Mouse (Mus musculus) hindbrain, embryonic 15.5 days (tissue): ENCODE data around the gene Thap12. TPM values are rescaled to one million over a fixed set of nuclear protein-coding genes. Genes with fewer than 3 reads are reported as not detected.

Experiments
- ATAC-seq: fragments of 200-750 bp; cut with Nextera tagmentation; 2 replicates; pipeline ENCODE4 v1.8.0; 2017; ENCODE audit warnings: low read depth, moderate number of reproducible peaks, moderate TSS enrichment; ENCODE audit not compliant: low FRiP score
- H3K27ac ChIP-seq: fragments of 300-500 bp; sonication (generic); replicated peaks from 2 replicates; pipeline ENCODE4 v1.5.1; 2015; ENCODE audit warnings: mild to moderate bottlenecking, inconsistent platforms
- H3K27me3 ChIP-seq: fragments of 300-500 bp; sonication (generic); 2 replicates; pipeline ENCODE4 v1.6.1; 2015; ENCODE audit warnings: control low read depth, inconsistent platforms
- H3K36me3 ChIP-seq: fragments of 300-500 bp; sonication (generic); 2 replicates; pipeline ENCODE4 v1.6.1; 2015; ENCODE audit warnings: control low read depth, inconsistent platforms
- H3K4me1 ChIP-seq: fragments of 300-500 bp; sonication (generic); replicated peaks from 2 replicates; pipeline ENCODE4 v1.6.1; 2015; ENCODE audit warnings: control low read depth, inconsistent platforms
- H3K4me2 ChIP-seq: fragments of 300-500 bp; sonication (generic); 2 replicates; pipeline ENCODE4 v1.6.1; 2015; ENCODE audit warnings: moderate library complexity, mild to moderate bottlenecking, inconsistent platforms
- H3K4me3 ChIP-seq: fragments of 300-500 bp; sonication (generic); 2 replicates; pipeline ENCODE4 v1.5.1; 2015; ENCODE audit warnings: mild to moderate bottlenecking, inconsistent platforms
- H3K9ac ChIP-seq: fragments of 300-500 bp; sonication (generic); 2 replicates; pipeline ENCODE4 v1.6.1; 2015; ENCODE audit warnings: inconsistent platforms
- H3K9me3 ChIP-seq: fragments of 300-500 bp; sonication (generic); 2 replicates; pipeline ENCODE4 v1.6.1; 2016; ENCODE audit warnings: control low read depth, inconsistent platforms
- WGBS: fragments of 180-500 bp; shearing (Covaris S2); methylation state at CpG from one replicate; pipeline ENCODE4 v1.1.7; 2015; 5-methylcytosine and 5-hydroxymethylcytosine counted together
- polyA plus RNA-seq: library from polyadenylated mRNA; unstranded; fragments of >200 nt; fragmentation: Nextera tagmentation; extraction: Ambion mirVana; gene quantifications from 2 replicates; pipeline ENCODE4 v1.2.1, GENCODE M21; 2015

The Thap12 gene
- polyA plus RNA-seq, 1 experiment from 2014 or later = 45.9 TPM

GRCm38 (mm10) chr7:98733958-98734357 is 31.1 kb downstream of the Thap12 start:
- Histone ChIP-seq H3K4me3 (no peak overlapping the region), H3K4me1 (peaks cover 21% of the 10 kb centered on the region), H3K27me3 (0 out of 2 replicates have a peak, but pooled peaks cover 3% of the 10 kb centered on the region), H3K9ac (no peak overlapping the region), H3K27ac (no peak overlapping the region), H3K9me3 (no peaks in the 10 kb centered on the region), H3K4me2 (no peak overlapping the region), H3K36me3 (no peaks in the 10 kb centered on the region)
- ATAC-seq = no peak
- 95% methylated on average over 4 of the region's 4 CpGs for WGBS

DNA sequence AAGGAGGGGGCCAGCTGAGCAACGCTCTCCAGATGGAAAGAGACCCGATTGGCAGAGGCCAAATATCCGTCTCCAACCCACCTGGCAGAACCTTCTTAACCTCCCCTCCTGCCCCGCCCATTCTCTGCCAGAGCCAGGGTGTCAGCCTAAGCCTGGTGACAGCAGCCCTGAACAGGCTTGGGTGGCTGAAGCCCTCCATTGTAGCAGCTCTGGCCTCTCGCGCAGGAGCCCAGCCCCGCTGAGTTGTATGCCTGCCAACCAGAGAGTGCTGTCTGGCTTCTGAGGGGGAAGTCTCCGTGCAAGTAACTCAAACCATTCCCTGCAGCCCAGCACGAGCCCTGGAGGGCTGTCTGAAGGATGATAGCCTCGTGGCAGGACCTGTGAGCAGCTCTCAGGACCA is 32.0 kb downstream of the Thap12 start:
- Histone ChIP-seq H3K9ac (no peak overlapping the region), H3K9me3 (no peaks in the 10 kb centered on the region), H3K4me3 (no peak overlapping the region), H3K27me3 (0 out of 2 replicates have a peak, but pooled peaks cover 3% of the 10 kb centered on the region), H3K27ac (no peak overlapping the region), H3K4me2 (peak overlapping the region; percentile 32; the same call in 1 of the 2 replicates), H3K36me3 (no peaks in the 10 kb centered on the region), H3K4me1 (peaks cover 14% of the 10 kb centered on the region)
- WGBS = 25% methylated on average over 10 of the region's 10 CpGs
- ATAC-seq = peak; percentile 84

GRCm38 (mm10) chr7:98736780-98737550 is 34.1 kb downstream of the Thap12 start:
- H3K9me3 ChIP-seq = no peaks in the 10 kb centered on the region
- H3K4me2 ChIP-seq = no peak overlapping the region
- H3K27me3 ChIP-seq = no peaks in the 10 kb centered on the region
- no peaks in the 10 kb centered on the region for H3K36me3 ChIP-seq
- no peak overlapping the region for H3K4me3 ChIP-seq
- H3K27ac ChIP-seq = no peak overlapping the region
- H3K4me1 ChIP-seq = peaks cover 15% of the 10 kb centered on the region
- WGBS = 80% methylated on average over 7 of the region's 7 CpGs
- no peak for ATAC-seq
- no peak overlapping the region for H3K9ac ChIP-seq

GRCm38 (mm10) chr7:98740363-98740762 is 37.5 kb downstream of the Thap12 start:
- peaks cover 7% of the 10 kb centered on the region for H3K4me1 ChIP-seq
- H3K4me2 ChIP-seq = no peak overlapping the region
- no peak overlapping the region for H3K27ac ChIP-seq
- H3K27me3 ChIP-seq = no peaks in the 10 kb centered on the region
- no peaks in the 10 kb centered on the region for H3K36me3 ChIP-seq
- no peak for ATAC-seq
- 28% methylated on average over 5 of the region's 5 CpGs for WGBS
- no peaks in the 10 kb centered on the region for H3K9me3 ChIP-seq
- H3K4me3 ChIP-seq = no peak overlapping the region
- no peak overlapping the region for H3K9ac ChIP-seq

- Histone ChIP-seq H3K4me1 (peaks cover 4% of the 10 kb centered on the region; the same call in 1 of the 2 replicates), H3K4me2 (no peak overlapping the region), H3K27me3 (no peaks in the 10 kb centered on the region), H3K27ac (no peak overlapping the region), H3K36me3 (no peaks in the 10 kb centered on the region), H3K4me3 (no peak overlapping the region), H3K9me3 (no peaks in the 10 kb centered on the region), H3K9ac (no peak overlapping the region)
- no peak; the same call in 1 of the 2 replicates for ATAC-seq
- WGBS = 3% methylated on average over 3 of the region's 3 CpGs
These were observed 40.4 kb downstream of the Thap12 start for GRCm38 (mm10) chr7:98743312-98743711.

GRCm38 (mm10) chr7:98750404-98750803 is 47.5 kb downstream of the Thap12 start:
- no peak overlapping the region for H3K4me2 ChIP-seq
- no peak for ATAC-seq
- no peaks in the 10 kb centered on the region for H3K9me3 ChIP-seq
- H3K27ac ChIP-seq = no peak overlapping the region
- H3K4me1 ChIP-seq = no peaks in the 10 kb centered on the region
- no peaks in the 10 kb centered on the region for H3K36me3 ChIP-seq
- no peak overlapping the region for H3K9ac ChIP-seq
- H3K4me3 ChIP-seq = no peak overlapping the region
- no peaks in the 10 kb centered on the region for H3K27me3 ChIP-seq
- WGBS = 65% methylated on average over 10 of the region's 10 CpGs

DNA sequence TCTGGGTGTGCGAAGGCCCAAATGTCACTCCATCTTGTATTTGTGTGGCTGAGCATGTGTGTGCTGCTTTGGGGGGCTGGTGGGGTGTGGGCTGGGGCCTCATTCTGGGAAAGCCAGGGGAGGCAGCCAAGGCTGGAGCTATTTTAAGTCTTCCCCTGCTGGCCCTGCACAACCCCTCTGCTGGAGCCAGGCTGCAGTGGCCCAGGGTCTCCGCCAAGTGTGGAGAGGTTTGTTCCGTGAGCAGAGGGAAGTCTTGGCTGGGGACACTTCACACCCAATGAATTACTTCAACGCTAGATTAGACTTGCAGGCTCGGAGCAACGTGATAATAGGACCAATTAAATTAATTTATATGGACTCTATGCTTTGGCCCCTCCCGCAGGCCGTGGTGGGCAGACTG is 49.8 kb downstream of the Thap12 start:
- no peaks in the 10 kb centered on the region for H3K36me3 ChIP-seq
- no peak for ATAC-seq
- 82% methylated on average over 8 of the region's 8 CpGs for WGBS

GRCm38 (mm10) chr7:98756050-98756449 is 53.1 kb downstream of the Thap12 start:
- Histone ChIP-seq H3K9me3 (no peaks in the 10 kb centered on the region), H3K36me3 (no peaks in the 10 kb centered on the region)
- 79% methylated on average over 11 of the region's 11 CpGs for WGBS

More for the DNA sequence above, 49.8 kb downstream of the Thap12 start:
- Histone ChIP-seq H3K27ac (no peak overlapping the region), H3K4me3 (no peak overlapping the region), H3K4me2 (no peak overlapping the region), H3K9me3 (no peaks in the 10 kb centered on the region), H3K27me3 (no peaks in the 10 kb centered on the region), H3K9ac (no peak overlapping the region), H3K4me1 (no peaks in the 10 kb centered on the region)

DNA sequence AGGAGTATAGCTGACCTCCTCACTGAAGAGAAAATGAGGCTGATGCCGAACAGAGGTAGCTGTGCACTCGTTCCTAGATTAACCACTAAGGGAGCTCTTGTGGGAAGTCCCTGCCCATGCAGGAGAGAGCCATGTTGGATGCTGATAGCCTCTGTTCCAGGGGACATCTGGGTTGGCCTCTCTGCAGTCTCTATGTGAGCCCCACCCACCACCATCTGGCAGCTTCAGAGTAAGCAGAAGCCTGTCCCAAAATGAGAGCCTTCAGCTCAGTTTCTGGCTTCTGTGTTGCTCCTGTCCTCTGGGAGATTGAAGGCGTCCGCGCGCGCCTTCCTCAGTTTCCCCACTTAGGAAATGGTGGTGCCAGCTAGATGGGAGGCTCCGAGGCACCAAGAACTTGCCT is 53.7 kb downstream of the Thap12 start:
- WGBS = 83% methylated on average over 8 of the region's 8 CpGs
- H3K4me2 ChIP-seq = no peak overlapping the region
- no peak for ATAC-seq
- no peak overlapping the region for H3K27ac ChIP-seq
- H3K27me3 ChIP-seq = no peaks in the 10 kb centered on the region
- no peaks in the 10 kb centered on the region for H3K4me1 ChIP-seq
- H3K4me3 ChIP-seq = no peak overlapping the region
- H3K9ac ChIP-seq = no peak overlapping the region
- no peaks in the 10 kb centered on the region for H3K36me3 ChIP-seq
- H3K9me3 ChIP-seq = no peaks in the 10 kb centered on the region

More at GRCm38 (mm10) chr7:98756050-98756449, 53.1 kb downstream of the Thap12 start:
- H3K4me1 ChIP-seq = no peaks in the 10 kb centered on the region
- no peak overlapping the region for H3K27ac ChIP-seq
- H3K4me3 ChIP-seq = no peak overlapping the region
- H3K4me2 ChIP-seq = no peak overlapping the region
- no peak for ATAC-seq
- no peaks in the 10 kb centered on the region for H3K27me3 ChIP-seq
- H3K9ac ChIP-seq = no peak overlapping the region

- Histone ChIP-seq H3K4me1 (no peaks in the 10 kb centered on the region), H3K27me3 (no peaks in the 10 kb centered on the region), H3K4me3 (no peak overlapping the region), H3K9ac (no peak overlapping the region), H3K36me3 (no peaks in the 10 kb centered on the region), H3K27ac (no peak overlapping the region), H3K9me3 (no peaks in the 10 kb centered on the region), H3K4me2 (no peak overlapping the region)
- WGBS = 81% methylated on average over 5 of the region's 5 CpGs
- no peak for ATAC-seq
These were observed 57.2 kb downstream of the Thap12 start for GRCm38 (mm10) chr7:98760126-98760525.

GRCm38 (mm10) chr7:98763911-98764310 is 61.0 kb downstream of the Thap12 start:
- H3K4me2 ChIP-seq = no peak overlapping the region
- 0 out of 2 replicates have a peak, but pooled peaks have one; percentile 23 for ATAC-seq
- WGBS = 85% methylated on average over 10 of the region's 10 CpGs
- no peaks in the 10 kb centered on the region for H3K4me1 ChIP-seq
- no peak overlapping the region for H3K27ac ChIP-seq
- no peaks in the 10 kb centered on the region for H3K27me3 ChIP-seq
- no peak overlapping the region for H3K9ac ChIP-seq
- H3K4me3 ChIP-seq = no peak overlapping the region
- no peaks in the 10 kb centered on the region for H3K36me3 ChIP-seq
- no peaks in the 10 kb centered on the region for H3K9me3 ChIP-seq

DNA sequence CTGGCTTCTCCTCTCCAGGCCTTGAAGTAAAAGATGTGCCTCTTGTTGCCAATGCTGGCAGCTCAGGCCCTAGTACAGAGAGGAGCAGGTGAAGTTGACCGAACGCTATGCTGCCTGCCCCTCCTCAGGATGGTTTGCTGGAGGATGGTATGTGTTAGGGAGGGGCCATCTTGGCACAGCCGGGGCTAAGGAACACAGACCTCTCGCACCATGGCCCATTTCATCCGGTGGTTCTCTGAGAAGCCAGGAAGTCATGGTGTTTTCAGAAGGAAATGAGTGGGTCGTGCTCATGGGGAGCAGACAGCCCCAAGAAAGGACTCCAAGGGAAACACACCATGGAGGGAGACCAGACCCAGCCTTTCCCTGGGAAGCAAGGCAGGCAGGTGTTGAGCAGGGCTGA is 64.4 kb downstream of the Thap12 start:
- Histone ChIP-seq H3K9me3 (no peaks in the 10 kb centered on the region), H3K36me3 (no peaks in the 10 kb centered on the region), H3K9ac (no peak overlapping the region), H3K27ac (no peak overlapping the region), H3K4me1 (peaks cover 12% of the 10 kb centered on the region), H3K4me3 (no peak overlapping the region), H3K27me3 (no peaks in the 10 kb centered on the region), H3K4me2 (no peak overlapping the region)
- no peak for ATAC-seq
- WGBS = 79% methylated on average over 6 of the region's 6 CpGs
